Mouse (Mus musculus) stomach, embryonic 16.5 days (tissue): ENCODE measurements around the gene Ces1f. TPM values are rescaled to one million over a fixed set of nuclear protein-coding genes. Genes with fewer than 3 reads are reported as not detected.
"Not testable (repeated sequence)": the region's sequence is repeated elsewhere in the genome, so short reads cannot be mapped to it uniquely, and the experiment has no call there.

Experiments used
- ATAC-seq: fragments of 200-750 bp; cut with Nextera tagmentation; 2 replicates; pipeline ENCODE4 v1.8.0; 2017; ENCODE audit warnings: moderate number of reproducible peaks, moderate TSS enrichment; ENCODE audit not compliant: insufficient read depth, low FRiP score
- H3K27ac ChIP-seq: fragments of 300-500 bp; sonication (generic); 2 replicates; pipeline ENCODE4 v1.5.1; 2014; ENCODE audit warnings: low read length
- H3K27me3 ChIP-seq: fragments of 300-500 bp; sonication (generic); 2 replicates; pipeline ENCODE4 v1.6.1; 2014; ENCODE audit warnings: low read length, control low read depth, mixed read lengths; ENCODE audit not compliant: control insufficient read depth, insufficient read depth
- H3K36me3 ChIP-seq: fragments of 300-500 bp; sonication (generic); 2 replicates; pipeline ENCODE4 v1.6.1; 2014; ENCODE audit warnings: low read length; ENCODE audit not compliant: control insufficient read depth, insufficient read depth
- H3K4me1 ChIP-seq: fragments of 300-500 bp; sonication (generic); 2 replicates; pipeline ENCODE4 v1.6.1; 2014; ENCODE audit warnings: low read length, control low read depth, mixed read lengths; ENCODE audit not compliant: control insufficient read depth, insufficient read depth
- H3K4me2 ChIP-seq: fragments of 300-500 bp; sonication (generic); 2 replicates; pipeline ENCODE4 v1.6.1; 2014; ENCODE audit warnings: low read depth, low read length, mixed read lengths
- H3K4me3 ChIP-seq: fragments of 300-500 bp; sonication (generic); replicated peaks from 2 replicates; pipeline ENCODE4 v1.5.1; 2014; ENCODE audit warnings: mild to moderate bottlenecking, low read length
- H3K9ac ChIP-seq: fragments of 300-500 bp; sonication (generic); 2 replicates; pipeline ENCODE4 v1.6.1; 2014; ENCODE audit warnings: low read length
- H3K9me3 ChIP-seq: fragments of 300-500 bp; sonication (generic); replicated peaks from 2 replicates; pipeline ENCODE4 v1.6.1; 2016; ENCODE audit warnings: low read length, control low read depth; ENCODE audit not compliant: control insufficient read depth
- WGBS: fragments of 180-500 bp; shearing (Covaris S2); extraction: QIAGEN DNeasy Blood & Tissue Kit; methylation state at CpG from one replicate; pipeline ENCODE4 v1.1.7; 2014; 5-methylcytosine and 5-hydroxymethylcytosine counted together
- polyA plus RNA-seq: library from polyadenylated mRNA; unstranded; fragments of >200 nt; fragmentation: Nextera tagmentation; extraction: Ambion mirVana; gene quantifications from 2 replicates; pipeline ENCODE4 v1.2.1, GENCODE M21; 2015

The Ces1f gene
- polyA plus RNA-seq, 1 experiment from 2014 or later, result 0.13 TPM

DNA sequence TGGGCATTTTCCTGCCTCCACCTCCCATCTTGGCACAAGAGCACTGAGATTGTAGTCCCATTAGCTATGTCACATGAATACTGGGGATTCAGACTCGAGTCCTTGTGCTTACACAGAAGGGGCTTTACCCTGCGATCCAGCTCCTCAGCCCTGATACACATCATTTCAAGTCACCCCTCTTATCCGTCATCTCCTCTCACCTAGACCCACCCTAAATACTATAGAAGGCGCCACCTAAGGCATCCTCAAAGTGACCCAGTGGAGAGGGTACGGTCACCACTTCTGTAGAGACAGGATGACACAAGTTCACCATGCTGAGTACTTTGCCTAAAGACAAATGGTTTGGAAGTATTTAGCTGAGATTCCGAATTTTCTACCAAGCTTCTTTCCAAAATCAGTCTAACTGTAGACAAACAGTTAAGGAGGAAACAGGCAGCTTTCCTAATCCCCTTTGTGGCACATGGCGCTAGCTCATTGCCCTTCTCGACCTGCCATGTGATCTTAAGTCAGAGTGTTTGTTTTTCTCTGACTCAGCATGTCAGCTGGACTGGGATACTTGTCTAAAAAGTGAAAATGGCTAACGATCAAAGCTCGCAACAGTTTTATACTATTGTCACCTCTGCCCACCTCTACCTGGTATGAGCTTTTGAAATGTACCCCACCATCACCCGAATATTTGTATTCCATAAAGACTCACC is 50.7 kb downstream of the Ces1f start:
- Histone ChIP-seq H3K9ac (no peak overlapping the region), H3K27ac (peak overlapping the region; percentile 78), H3K4me2 (peak overlapping the region; percentile 42), H3K9me3 (no peaks in the 10 kb centered on the region), H3K4me3 (peak overlapping the region; percentile 8; the same call in 1 of the 2 replicates), H3K27me3 (no peaks in the 10 kb centered on the region), H3K4me1 (no peaks in the 10 kb centered on the region), H3K36me3 (no peaks in the 10 kb centered on the region)
- WGBS, result 53% methylated on average over 11 of the region's 11 CpGs
- ATAC-seq, result peak; percentile 90

DNA sequence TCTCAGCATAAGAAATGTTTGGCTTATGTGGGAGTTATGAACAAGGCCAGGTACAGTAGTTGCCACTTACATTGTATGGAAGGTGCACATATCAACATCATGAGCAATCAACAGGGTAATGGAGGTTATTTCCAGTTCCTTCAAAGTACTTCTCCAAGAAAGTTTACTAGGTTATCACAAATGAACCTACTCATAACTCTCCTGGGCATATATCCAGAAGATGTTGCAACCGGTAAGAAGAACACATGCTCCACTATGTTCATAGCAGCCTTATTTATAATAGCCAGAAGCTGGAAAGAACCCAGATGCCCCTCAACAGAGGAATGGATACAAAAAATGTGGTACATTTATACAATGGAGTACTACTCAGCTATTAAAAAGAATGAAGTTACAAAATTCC is 53.1 kb downstream of the Ces1f start:
- not testable (repeated sequence) for H3K27me3 ChIP-seq, ATAC-seq
- 90% methylated on average over 1 of the region's 1 CpGs for WGBS

DNA sequence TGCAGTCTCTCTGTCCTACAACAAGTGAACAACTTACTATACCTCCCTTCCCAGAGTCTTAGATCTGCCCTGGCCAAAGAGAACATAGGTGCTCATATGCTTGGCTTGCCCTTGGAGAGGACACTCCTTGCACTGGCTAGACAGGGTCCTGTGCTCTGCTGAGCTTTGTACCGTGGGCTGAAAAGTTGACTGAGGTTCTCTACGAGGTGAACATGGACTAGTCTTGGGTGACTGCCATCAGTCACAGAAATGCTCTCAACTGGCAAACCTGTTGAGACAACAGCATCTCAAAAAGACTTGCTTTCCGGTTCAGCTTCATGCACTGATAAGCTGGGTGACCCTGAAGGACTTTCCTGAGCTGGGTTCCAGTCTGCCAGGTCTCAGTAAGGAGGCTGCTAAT is 57.7 kb downstream of the Ces1f start:
- no peak overlapping the region for H3K27ac ChIP-seq
- H3K4me1 ChIP-seq, result no peaks in the 10 kb centered on the region
- H3K36me3 ChIP-seq, result no peaks in the 10 kb centered on the region
- no peak overlapping the region for H3K4me2 ChIP-seq
- H3K9me3 ChIP-seq, result no peaks in the 10 kb centered on the region
- WGBS, result 79% methylated on average over 3 of the region's 3 CpGs
- ATAC-seq, result no peak
- H3K27me3 ChIP-seq, result no peaks in the 10 kb centered on the region
- no peak overlapping the region for H3K9ac ChIP-seq
- H3K4me3 ChIP-seq, result no peak overlapping the region

More for the DNA sequence above, 53.1 kb downstream of the Ces1f start:
- not testable (repeated sequence) for H3K4me1 ChIP-seq, H3K9ac ChIP-seq, H3K36me3 ChIP-seq, H3K27ac ChIP-seq, H3K4me2 ChIP-seq, H3K4me3 ChIP-seq, H3K9me3 ChIP-seq

DNA sequence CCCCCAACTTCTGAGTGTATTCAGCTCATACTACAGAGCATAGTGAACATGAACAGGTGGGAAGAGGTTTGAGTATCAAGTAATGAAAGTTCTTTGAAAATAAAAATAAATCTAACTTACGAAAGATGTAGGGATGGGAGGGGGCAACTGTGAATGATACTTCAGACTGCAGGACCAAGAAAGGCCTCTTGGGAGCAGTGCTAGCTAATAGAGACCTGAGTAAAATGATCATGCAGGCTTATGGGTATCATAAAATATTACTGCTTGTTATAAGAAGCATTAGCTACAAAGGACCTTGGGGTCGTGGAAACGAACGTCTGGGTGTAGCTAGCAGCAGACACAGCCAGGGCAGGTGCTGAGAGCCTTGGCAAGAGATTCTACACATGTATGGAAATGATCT is 61.7 kb downstream of the Ces1f start:
- WGBS, result 59% methylated on average over 4 of the region's 4 CpGs
- Histone ChIP-seq H3K9me3 (no peaks in the 10 kb centered on the region), H3K27me3 (no peaks in the 10 kb centered on the region), H3K9ac (no peak overlapping the region), H3K4me1 (no peaks in the 10 kb centered on the region), H3K36me3 (no peaks in the 10 kb centered on the region), H3K27ac (no peak overlapping the region), H3K4me2 (no peak overlapping the region), H3K4me3 (no peak overlapping the region)
- ATAC-seq, result no peak

DNA sequence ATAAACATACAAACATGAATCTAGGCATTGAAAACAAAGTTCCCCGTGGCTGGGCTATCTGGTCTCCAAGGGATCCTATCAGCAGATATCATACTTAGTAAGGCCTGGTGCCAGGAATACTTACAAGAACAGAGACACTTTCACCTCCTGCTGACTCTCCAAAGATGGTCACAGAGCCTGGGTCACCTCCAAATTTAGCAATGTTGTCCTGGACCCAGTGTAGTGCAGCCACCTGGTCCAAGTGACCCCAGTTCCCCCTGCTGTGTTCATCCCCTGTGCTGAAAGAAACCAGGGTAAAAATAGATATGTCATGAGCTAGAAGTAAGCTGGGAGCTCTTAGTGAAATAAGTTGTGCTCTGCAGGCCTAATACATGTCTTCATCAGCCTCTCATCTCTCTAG is 62.2 kb downstream of the Ces1f start:
- H3K4me1 ChIP-seq, result no peaks in the 10 kb centered on the region
- H3K9me3 ChIP-seq, result no peaks in the 10 kb centered on the region
- no peak for ATAC-seq
- H3K36me3 ChIP-seq, result no peaks in the 10 kb centered on the region
- no peak overlapping the region for H3K27ac ChIP-seq
- no peaks in the 10 kb centered on the region for H3K27me3 ChIP-seq
- 65% methylated on average over 1 of the region's 1 CpGs for WGBS
- H3K4me2 ChIP-seq, result no peak overlapping the region
- H3K4me3 ChIP-seq, result no peak overlapping the region
- H3K9ac ChIP-seq, result no peak overlapping the region

DNA sequence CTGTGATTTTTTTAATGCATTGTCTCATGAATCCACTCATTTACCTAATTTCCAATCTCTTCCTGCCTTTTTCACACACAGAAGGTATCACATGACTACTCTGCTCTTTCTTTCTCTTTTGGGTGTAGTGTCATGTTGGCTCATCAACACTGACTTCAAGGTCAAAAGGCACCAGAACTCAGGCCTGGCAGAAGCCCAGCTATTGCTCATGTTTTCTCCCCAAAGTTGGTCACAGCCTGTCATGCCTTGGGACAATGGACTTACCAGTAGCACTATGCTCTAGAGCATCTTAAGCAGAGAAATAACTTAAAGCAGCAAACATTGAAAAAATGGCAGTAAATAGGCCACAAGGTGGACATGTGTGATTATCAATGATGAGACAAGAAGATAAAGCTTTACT is 68.5 kb downstream of the Ces1f start:
- Histone ChIP-seq H3K4me1 (no peaks in the 10 kb centered on the region), H3K9ac (no peak overlapping the region), H3K4me2 (no peak overlapping the region), H3K36me3 (no peaks in the 10 kb centered on the region), H3K27ac (no peak overlapping the region), H3K4me3 (no peak overlapping the region), H3K27me3 (no peaks in the 10 kb centered on the region), H3K9me3 (no peaks in the 10 kb centered on the region)
- no peak for ATAC-seq

Other genes with a start within 250 kb of the Ces1f start
- gene Ces1a, start 231.6 kb downstream of the Ces1f start, polyA plus RNA-seq, result not detected in 2 replicates
- gene Ces1b, start 199.7 kb downstream of the Ces1f start, polyA plus RNA-seq, result 0.12 TPM in 2 replicates
- 0.46 and 0.65 TPM in 2 replicates for gene Ces1c, start 148.5 kb downstream of the Ces1f start, polyA plus RNA-seq
- 2.5 and 2.6 TPM in 2 replicates for gene Ces1d, start 81.9 kb downstream of the Ces1f start, polyA plus RNA-seq
- gene Ces1e, start 50.1 kb downstream of the Ces1f start, polyA plus RNA-seq, result 1.3 and 2.0 TPM in 2 replicates
- 0.14 and 0.30 TPM in 2 replicates for gene Ces1g, start 57.6 kb upstream of the Ces1f start, polyA plus RNA-seq
- not detected in 2 replicates for gene Ces1h, start 100.0 kb upstream of the Ces1f start, polyA plus RNA-seq